Mouse (Mus musculus) kidney, adult 18-20 months (tissue): ENCODE measurements around the gene Disp1.

ENCODE experiments used
- DNase-seq: peaks from one replicate; pipeline ENCODE4 v3.0.0; 2021

The Disp1 gene

GRCm38 (mm10) chr1:183117827-183118825 lies 103.2 kb downstream of the Disp1 start:
- no peak for DNase-seq

DNA sequence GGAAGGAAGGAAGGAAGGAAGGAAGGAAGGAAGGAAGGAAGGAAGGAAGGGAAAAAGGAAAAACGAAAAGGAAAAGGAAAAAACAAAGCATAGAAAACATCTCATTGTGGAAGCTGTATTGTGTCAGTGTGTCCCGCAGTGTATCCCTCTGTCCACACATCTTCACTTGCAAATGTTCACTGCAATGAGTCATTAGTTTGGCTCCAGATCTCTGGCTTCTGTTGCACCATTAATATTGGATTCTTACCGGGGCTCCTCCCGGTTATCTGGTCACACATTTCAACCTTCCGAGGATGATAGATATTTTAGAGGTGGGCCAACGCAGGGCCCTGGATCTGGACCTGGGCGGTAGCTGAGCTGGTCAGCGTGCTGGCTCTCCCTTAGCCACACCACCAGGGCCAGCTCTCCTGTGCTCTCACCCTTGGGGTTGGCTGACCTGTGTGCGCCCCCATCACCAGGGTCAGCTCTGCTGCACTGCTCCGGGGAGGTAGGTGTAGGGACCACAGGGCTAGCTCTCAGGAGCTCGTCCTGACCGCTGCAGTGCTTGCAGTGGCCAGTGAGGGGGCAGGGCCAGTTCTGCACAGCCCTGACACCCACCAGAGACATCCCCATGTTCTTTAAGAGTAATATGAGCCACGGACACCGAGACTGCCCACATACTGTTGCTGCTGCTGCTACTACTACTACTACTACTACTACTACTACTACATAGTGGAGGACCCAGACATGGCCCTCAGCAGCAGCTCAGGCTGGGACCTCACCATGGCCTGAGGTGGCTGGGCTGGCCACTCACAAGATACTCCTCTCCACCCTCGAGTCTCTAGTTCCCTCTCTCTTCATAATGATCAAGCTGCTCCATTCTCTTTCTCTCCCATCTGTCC lies 104.1 kb downstream of the Disp1 start:
- DNase-seq = no peak

- no peak for DNase-seq
Observed at GRCm38 (mm10) chr1:183116441-183116840, 104.9 kb downstream of the Disp1 start.

- no peak for DNase-seq
Observed at GRCm38 (mm10) chr1:183115076-183115475, 106.2 kb downstream of the Disp1 start.

GRCm38 (mm10) chr1:183114554-183114953 lies 106.8 kb downstream of the Disp1 start:
- DNase-seq = no peak

GRCm38 (mm10) chr1:183113546-183113945 lies 107.8 kb downstream of the Disp1 start:
- DNase-seq = no peak

DNA sequence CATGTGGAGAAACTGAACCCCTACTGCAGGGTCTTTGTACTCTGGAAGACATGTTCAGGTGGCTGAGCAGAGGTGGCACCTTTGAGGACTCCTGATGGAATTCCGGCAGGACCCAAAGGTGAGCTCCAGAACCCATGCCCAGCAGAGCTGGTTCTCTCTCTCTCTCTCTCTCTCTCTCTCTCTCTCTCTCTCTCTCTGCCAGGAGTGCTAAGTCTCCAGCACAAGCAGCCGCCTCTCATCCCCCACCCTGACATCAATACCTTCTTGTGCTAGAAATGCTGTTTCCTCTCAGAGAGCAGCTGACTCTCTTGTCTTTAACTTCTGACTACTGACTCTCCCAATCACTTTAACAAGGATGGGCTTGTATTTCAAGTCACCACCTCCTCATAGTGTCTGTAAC lies 113.8 kb downstream of the Disp1 start:
- no peak for DNase-seq

- DNase-seq = no peak
Observed at GRCm38 (mm10) chr1:183104696-183105095, 116.6 kb downstream of the Disp1 start.

GRCm38 (mm10) chr1:183102775-183103174 lies 118.5 kb downstream of the Disp1 start:
- DNase-seq = no peak

DNA sequence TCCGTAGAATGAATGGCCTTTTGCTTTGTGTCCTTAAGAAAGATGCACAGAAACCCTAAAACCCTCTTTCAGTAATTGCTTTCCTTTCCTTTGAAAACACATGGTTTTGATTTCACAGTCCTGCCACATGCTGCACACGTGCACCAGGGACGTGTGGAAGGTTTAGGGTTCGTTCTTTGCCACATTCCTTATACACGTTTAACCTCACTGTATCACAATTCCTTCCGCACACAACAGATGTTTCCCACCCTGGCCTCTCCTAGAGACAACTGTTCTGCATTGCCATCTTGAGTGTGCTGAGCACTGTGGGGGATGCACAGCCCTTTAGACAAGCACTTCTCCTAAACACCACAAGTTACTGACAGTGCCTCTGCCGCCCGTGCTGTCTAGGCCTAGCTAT lies 119.2 kb downstream of the Disp1 start:
- DNase-seq = no peak

DNA sequence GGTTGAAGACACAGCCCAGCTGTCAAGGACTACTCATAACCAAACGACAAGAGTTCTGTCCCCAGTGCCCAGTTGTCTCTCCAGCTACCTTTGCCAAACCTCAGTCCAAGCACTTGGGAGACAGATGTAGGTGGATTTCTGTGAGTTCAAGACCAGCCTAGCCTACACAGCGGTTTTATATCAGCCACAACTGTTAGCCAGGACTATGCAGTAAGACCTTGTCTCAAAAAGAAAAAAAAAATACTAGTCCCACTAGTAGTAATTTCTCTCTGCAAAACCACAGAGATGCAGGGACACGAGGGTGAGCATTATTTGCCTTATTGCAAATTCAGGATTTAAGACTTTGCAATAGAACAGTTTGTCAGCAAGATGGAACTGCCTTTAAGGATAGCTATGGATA lies 120.0 kb downstream of the Disp1 start:
- no peak for DNase-seq

DNA sequence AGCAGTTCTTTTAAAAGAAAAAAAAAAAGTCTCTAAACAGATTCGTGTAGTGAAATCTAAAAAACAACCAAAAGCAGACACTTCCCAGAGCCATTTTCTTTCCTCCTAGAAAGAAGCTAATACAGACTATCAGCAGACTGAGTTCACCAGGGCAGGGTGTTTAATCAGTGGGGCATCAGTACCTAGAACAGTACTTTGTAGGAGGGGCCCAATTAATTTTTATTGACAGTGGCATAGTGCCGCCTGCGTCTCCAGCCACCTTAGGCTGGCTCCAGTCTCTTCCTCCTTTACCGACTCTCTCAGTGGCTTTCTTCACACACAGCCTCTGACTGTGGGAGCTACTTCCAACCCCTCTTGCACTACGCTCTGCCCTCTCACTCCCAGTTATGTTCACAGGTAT lies 121.1 kb downstream of the Disp1 start:
- no peak for DNase-seq

DNA sequence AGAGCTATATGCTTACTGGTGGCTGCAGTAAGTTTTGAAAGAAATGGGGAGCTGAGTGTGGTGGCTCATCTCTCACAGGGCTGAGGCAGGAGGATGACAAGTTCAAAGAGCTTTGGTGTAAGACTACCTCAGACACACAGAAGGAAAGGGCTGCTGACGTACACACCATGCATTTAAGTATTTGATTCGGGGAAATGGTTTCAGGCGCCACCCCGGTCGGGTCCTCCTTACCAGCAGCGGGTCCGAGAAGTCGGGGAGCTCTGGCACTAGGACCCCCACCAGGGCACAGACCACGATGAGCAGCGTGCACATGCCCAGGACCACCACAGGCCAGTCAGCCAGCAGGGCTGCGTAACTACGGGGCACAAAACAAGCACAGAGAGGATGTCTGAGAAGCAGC lies 121.6 kb downstream of the Disp1 start:
- no peak for DNase-seq

- no peak for DNase-seq
Observed at GRCm38 (mm10) chr1:183097606-183098005, 123.7 kb downstream of the Disp1 start.

GRCm38 (mm10) chr1:183095454-183096088 lies 125.8 kb downstream of the Disp1 start:
- DNase-seq = no peak

DNA sequence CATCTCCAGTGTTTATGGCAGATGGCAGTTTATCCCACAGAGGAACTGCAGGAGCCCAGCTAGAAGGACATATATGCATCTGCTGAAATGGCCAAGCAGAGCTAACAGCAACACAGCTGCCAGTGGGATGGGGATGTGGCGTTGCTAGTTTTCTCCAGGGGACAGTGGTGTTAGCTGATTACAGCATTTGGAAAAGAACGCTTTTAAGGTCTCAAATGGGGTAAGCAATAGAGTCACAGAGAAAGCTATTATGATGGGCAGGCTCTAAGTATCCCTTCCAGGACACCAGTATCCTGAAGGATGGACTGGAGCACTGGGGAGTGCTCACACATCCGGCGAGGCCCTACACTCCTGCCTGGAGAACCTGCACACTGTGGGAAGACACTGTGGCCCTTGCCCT lies 129.0 kb downstream of the Disp1 start:
- DNase-seq = no peak

DNA sequence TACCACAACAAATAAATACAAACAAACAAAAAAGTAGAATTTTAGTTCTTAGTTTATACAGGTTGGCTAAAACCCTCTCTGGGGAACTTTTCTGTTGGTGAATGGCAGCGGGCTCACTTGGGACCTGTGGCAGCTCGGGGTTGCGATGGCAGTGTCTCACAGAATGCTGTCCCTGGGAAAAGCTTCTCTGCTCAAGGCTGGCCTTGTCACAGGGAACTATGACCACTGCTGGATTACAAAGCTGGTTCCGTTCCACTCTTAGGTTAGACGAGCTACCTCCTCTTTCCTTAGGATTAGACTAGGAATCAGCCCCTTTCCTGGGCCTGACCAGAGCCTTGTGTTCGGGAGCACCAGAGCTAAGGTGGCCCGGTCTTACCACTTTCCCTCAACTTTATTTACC lies 130.1 kb downstream of the Disp1 start:
- DNase-seq = no peak

DNA sequence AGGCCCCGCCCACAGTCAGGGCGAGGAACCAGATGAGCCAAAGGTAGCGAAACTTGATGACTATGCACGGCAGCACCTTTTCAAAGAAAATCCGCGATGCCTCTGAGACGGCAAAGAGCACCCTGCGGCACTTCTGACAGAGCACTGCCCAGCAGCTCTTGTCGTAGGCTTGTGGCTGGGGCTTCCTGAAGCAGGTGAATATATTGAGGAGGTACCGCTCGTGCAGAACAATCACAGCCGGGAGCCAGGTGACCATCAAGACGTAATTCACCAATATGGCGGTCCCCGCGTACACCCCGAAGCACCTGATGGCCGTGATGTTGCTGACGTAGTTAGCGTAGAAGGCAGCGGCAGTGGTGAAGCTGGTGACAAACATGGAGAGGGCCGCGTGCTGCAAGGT lies 132.7 kb downstream of the Disp1 start:
- no peak for DNase-seq

- DNase-seq = no peak
Observed at GRCm38 (mm10) chr1:183086843-183087242, 134.5 kb downstream of the Disp1 start.

- DNase-seq = no peak
Observed at GRCm38 (mm10) chr1:183084085-183085050, 137.0 kb downstream of the Disp1 start.

GRCm38 (mm10) chr1:183082436-183082835 lies 138.9 kb downstream of the Disp1 start:
- no peak for DNase-seq

GRCm38 (mm10) chr1:183081126-183081525 lies 140.2 kb downstream of the Disp1 start:
- DNase-seq = no peak
